8 mouse cellular contexts compared by ENCODE assay signal in genomic region chr2:76369821-76370655, GRCm38 (mm10). TPM values are rescaled to one million over a fixed set of nuclear protein-coding genes. Genes with fewer than 3 reads are reported as not detected.
DNase-seq lines count a peak whose midpoint lies in the region; ATAC-seq and TF ChIP-seq lines count a peak whose summit lies in the region.

Gene Rbm45 (plus strand): TSS chr2:76369984.

- H3K27ac ChIP-seq in hindbrain, embryonic 13.5 days = peak within 1 kb of the TSS; percentile 83

- TF ChIP-seq CTCF in Patski (IDR thresholded peaks at IDR 0.05) = peak; percentile 98

- H3K27me3 ChIP-seq in Patski = no peaks in the 10 kb centered on the region
- H3K27me3 ChIP-seq in hindbrain, embryonic 13.5 days = no peaks in the 10 kb centered on the region

- peak within 1 kb of the TSS; percentile 98 for H3K4me3 ChIP-seq in hindbrain, embryonic 13.5 days

- DNase-seq in Patski (ENCODE audit: low read depth, low spot score) = peak; percentile 37
- peak; percentile 96 to 97 for DNase-seq in cerebellum, postnatal 14 days
- peak; percentile 62 to 84 for DNase-seq in frontal cortex, postnatal 14 days (ENCODE audit: low spot score in 2 of 2)
- peak; percentile 91 to 97 for DNase-seq in layer of hippocampus, postnatal 25 days (ENCODE audit: extremely low spot score in 1 of 2, low spot score in 1 of 2)
- DNase-seq in lung, postnatal 25 days (ENCODE audit: low spot score) = peak; percentile 86
- DNase-seq in retina, embryonic 14.5 days (ENCODE audit: low spot score) = peak; percentile 95
- DNase-seq in thymus, postnatal 4 days = peak; percentile 96

- in situ Hi-C loops in Patski (cut with MboI; ENCODE audit: low pct_unique_long_range_greater_than_20kb) = loop anchor here (5.0 kb wide), 1 partner anchor 252 kb away; no protein-coding TSS in a partner anchor

- peak within 1 kb of the TSS; percentile 98 for H3K4me2 ChIP-seq in hindbrain, embryonic 13.5 days

- H3K36me3 ChIP-seq in hindbrain, embryonic 13.5 days = peaks cover 29% of the 10 kb centered on the region

- peaks cover 18% of the 10 kb centered on the region for H3K4me1 ChIP-seq in hindbrain, embryonic 13.5 days (replicated peaks)

- CTCF ChIA-PET in Patski (lab: Charles Lee) = interaction anchor here (0.6 to 7.7 kb wide), 7 partner anchors 11 to 299 kb away, joined by 3 to 97 read pairs (median 3); no protein-coding TSS in a partner anchor

- H3K9ac ChIP-seq in hindbrain, embryonic 13.5 days = peak within 1 kb of the TSS; percentile 94

- peak; percentile 91 for ATAC-seq in Patski
- peak; percentile 91 for ATAC-seq in hindbrain, embryonic 13.5 days (ENCODE audit: low FRiP score)

- under 1% methylated on average over 61 of the region's 61 CpGs for WGBS in hindbrain, embryonic 13.5 days

- POLR2A ChIA-PET in Patski (lab: Charles Lee) = interaction anchor here (1.6 to 1.7 kb wide), 2 partner anchors 248 to 287 kb away, joined by 3 to 6 read pairs; no protein-coding TSS in a partner anchor

- no peaks in the 10 kb centered on the region for H3K9me3 ChIP-seq in hindbrain, embryonic 13.5 days

RNA-seq across cellular contexts. Expression of gene Rbm45, which starts in this region (rescaled TPM):
- 40.0 TPM for polyA plus RNA-seq in Patski (2021)
- 22.1 and 25.6 TPM in 2 replicates for polyA plus RNA-seq in hindbrain, embryonic 13.5 days (2015; fragmentation: Nextera tagmentation; extraction: Ambion mirVana)
- total RNA-seq in layer of hippocampus, postnatal 25 days (2021) = 10 to 100 TPM; 40.9 to 44.8 TPM

Comparison
In these comparisons a context has a peak if more than half of its experiments do, and no peak if none do; other contexts are left out.
1. Peak in every context shown above with its lines: DNase-seq, ATAC-seq, H3K4me3 ChIP-seq and H3K27ac ChIP-seq.
2. DNase-seq: peak in every context shown above with its lines; median percentile 96 in cerebellum, postnatal 14 days; 96 in thymus, postnatal 4 days; 95 in retina, embryonic 14.5 days; 94 in layer of hippocampus, postnatal 25 days; 86 in lung, postnatal 25 days; 73 in frontal cortex, postnatal 14 days; 37 in Patski.